Mouse (Mus musculus) spleen, embryonic (tissue): ENCODE results near the gene Ttc9c.

Source experiments
- CTCF ChIA-PET: fragments of 350-600 bp; sonication (Branson Sonifier 250); formaldehyde crosslinking; loops from one replicate; lab custom pipeline; 2022; lab: Charles Lee

Ttc9c gene

GRCm38 (mm10) chr19:8818801-8819595 lies at the start of gene Ttc9c:
Ttc9c (minus strand) TSS chr19:8819333.
- CTCF ChIA-PET: interaction anchor here (1.3 to 2.1 kb wide), 2 partner anchors 12 to 20 kb away, joined by 3 to 11 read pairs; partner anchors contain the start of gene Polr2g

DNA sequence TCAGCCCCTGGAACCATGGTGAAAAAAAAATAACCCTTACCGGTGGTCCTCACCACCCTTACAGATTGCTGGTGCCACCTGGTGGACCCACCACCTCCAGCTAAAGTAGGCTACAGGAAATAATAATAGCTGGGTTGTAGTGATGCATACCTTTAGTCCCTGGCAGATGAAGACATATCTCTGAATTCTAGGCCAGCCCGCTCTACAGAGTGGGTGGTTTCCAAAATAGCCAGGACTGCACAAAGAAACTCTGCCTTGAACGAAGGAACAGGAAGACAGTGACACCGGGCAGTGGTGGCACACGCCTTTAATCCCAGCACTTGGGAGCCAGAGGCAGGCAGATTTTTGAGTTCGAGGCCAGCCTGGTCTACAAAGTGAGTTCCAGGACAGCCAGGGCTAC lies 45.1 kb upstream of the Ttc9c start:
- CTCF ChIA-PET: no interaction called here

GRCm38 (mm10) chr19:8859018-8859417 lies 39.9 kb upstream of the Ttc9c start:
- CTCF ChIA-PET: interaction anchor here (0.6 kb wide), 1 partner anchor 223 kb away, joined by 3 read pairs; no protein-coding TSS in a partner anchor

GRCm38 (mm10) chr19:8857689-8858088 lies 38.6 kb upstream of the Ttc9c start:
- CTCF ChIA-PET: no interaction called here

GRCm38 (mm10) chr19:8853117-8853516 lies 34.0 kb upstream of the Ttc9c start:
- CTCF ChIA-PET: interaction anchor here (0.6 kb wide), 1 partner anchor 237 kb away, joined by 5 read pairs; no protein-coding TSS in a partner anchor

GRCm38 (mm10) chr19:8852236-8852928 lies 33.2 kb upstream of the Ttc9c start:
- CTCF ChIA-PET: no interaction called here

DNA sequence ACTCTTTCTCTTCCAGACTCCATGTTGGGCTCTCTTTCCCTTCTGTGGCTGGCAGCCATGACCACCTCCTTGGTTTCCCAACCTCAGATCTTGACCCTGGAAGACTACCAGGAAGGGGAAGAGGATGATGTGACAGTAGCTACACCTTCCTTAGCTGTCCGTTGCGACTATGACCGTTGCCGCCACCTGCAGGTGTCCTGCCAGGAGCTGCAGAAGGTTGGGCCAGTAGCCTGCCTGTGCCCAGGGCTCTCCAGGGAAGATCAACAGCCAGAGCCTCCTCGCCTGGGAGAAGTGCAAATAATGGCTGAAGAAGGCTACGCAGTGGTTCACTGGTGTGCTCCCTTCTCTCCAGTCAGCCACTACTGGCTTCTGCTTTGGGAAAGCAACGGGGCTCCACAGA lies 32.5 kb upstream of the Ttc9c start:
- CTCF ChIA-PET: no interaction called here

GRCm38 (mm10) chr19:8850402-8850901 lies 31.3 kb upstream of the Ttc9c start, which contains the start of gene Lrrn4cl:
Lrrn4cl (plus strand) TSS chr19:8850768.
- CTCF ChIA-PET: interaction anchor here (0.6 kb wide), 1 partner anchor 1101 kb away, joined by 5 read pairs; no protein-coding TSS in a partner anchor

GRCm38 (mm10) chr19:8848356-8848755 lies 29.2 kb upstream of the Ttc9c start:
- CTCF ChIA-PET: no interaction called here

- CTCF ChIA-PET: interaction anchor here (0.5 to 0.6 kb wide), 3 partner anchors 66 to 118 kb away, joined by 3 to 5 read pairs (median 3); no protein-coding TSS in a partner anchor
Measured at GRCm38 (mm10) chr19:8844371-8845129, 25.4 kb upstream of the Ttc9c start.

GRCm38 (mm10) chr19:8842961-8843360 lies 23.8 kb upstream of the Ttc9c start:
- CTCF ChIA-PET: no interaction called here

GRCm38 (mm10) chr19:8841012-8841411 lies 21.9 kb upstream of the Ttc9c start:
- CTCF ChIA-PET: interaction anchor here (0.5 kb wide), 1 partner anchor 155 kb away, joined by 4 read pairs; no protein-coding TSS in a partner anchor

GRCm38 (mm10) chr19:8839908-8840791 lies 21.0 kb upstream of the Ttc9c start:
- CTCF ChIA-PET: interaction anchor here (0.5 to 0.6 kb wide), 3 partner anchors 47 to 214 kb away, joined by 4 to 9 read pairs (median 4); no protein-coding TSS in a partner anchor

GRCm38 (mm10) chr19:8839103-8839907 lies 20.2 kb upstream of the Ttc9c start, which contains the start of gene Gng3:
Gng3 (minus strand) TSS chr19:8839194.
- CTCF ChIA-PET: interaction anchor here (0.5 to 1.0 kb wide), 6 partner anchors 21 to 215 kb away, joined by 3 to 9 read pairs (median 5); partner anchors contain the start of gene Ubxn1

DNA sequence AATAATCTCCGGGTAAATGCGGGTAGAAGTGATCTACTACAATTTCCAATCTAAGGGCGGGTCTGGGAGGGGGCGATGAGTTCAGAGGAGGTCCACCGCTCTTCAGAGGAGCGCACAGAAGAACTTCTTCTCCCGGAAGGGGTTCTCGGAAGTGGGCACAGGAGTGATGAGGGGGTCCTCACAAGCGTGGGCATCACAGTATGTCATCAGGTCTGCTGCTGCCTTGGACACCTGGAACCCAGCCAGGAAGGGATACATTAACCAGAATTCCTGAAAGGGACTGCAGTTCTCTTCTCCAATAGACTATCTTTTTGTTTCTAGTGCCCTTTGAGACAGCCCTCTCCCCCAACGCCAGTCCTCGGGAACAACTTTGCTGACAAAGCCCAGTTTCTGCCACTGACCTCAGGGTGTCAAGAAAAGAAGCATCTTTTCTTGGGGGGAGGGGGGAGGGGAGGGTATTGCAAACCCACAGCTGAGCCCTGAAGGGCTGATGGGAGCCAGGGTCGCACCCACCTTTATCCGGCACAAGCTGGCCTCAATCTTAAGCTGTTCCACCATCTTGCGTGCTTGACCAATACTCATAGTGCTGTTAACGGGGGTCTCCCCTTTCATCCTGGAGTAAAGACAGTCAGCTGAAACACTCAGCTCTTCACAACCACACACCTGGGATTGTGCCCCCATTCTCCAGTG lies 19.1 kb upstream of the Ttc9c start:
- CTCF ChIA-PET: interaction anchor here (0.7 to 0.8 kb wide), 2 partner anchors 33 to 89 kb away, joined by 3 to 8 read pairs; partner anchors contain the start of gene Ubxn1

DNA sequence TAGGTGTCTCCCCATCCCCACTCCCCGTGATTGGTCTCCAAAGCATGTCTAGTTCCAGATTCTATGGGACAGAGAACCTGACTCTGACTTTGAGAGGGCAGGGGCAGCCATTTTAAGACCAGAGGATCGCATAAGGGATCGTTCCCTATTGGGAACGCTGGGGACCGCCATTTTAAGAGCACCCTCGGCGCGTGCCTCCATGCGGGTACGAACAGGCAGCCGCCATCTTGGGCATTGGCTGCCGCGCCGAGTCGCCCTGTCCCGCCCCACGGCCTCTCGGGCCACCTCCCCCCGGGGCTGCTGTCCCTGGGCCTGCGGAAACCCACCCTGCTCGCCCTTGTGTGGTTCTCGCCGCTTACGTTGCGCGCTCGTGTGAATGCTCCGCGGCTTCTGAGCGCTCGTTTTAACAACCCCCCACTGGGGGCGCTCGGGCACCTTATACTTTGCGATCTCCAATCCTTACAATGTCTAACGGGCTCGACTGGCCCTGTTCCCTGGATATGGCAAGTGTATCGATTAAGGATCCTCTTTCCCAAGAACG lies 18.2 kb upstream of the Ttc9c start, which contains the start of gene Bscl2:
Gene Bscl2, plus strand, starts transcription at position 217 of the 541 bp plus-strand sequence.
- CTCF ChIA-PET: no interaction called here

DNA sequence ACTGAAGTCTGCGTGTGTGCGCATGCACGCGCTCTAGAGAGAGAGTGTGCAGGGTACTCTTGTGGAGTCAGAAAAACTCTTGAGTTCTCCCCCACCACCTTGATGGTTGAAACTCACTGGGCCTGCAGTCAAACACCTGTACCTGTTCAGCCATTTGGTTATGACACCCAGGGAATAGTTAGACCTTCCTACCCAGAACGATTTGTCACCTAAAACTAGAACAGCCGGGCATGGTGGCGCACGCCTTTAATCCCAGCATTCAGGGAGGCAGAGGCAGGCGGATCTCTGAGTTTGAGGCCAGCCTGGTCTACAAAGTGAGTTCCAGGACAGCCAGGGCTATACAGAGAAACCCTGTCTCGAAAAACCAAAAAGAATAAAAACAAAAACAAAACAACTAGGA lies 17.2 kb upstream of the Ttc9c start:
- CTCF ChIA-PET: interaction anchor here (0.6 kb wide), 1 partner anchor 118 kb away, joined by 9 read pairs; no protein-coding TSS in a partner anchor

DNA sequence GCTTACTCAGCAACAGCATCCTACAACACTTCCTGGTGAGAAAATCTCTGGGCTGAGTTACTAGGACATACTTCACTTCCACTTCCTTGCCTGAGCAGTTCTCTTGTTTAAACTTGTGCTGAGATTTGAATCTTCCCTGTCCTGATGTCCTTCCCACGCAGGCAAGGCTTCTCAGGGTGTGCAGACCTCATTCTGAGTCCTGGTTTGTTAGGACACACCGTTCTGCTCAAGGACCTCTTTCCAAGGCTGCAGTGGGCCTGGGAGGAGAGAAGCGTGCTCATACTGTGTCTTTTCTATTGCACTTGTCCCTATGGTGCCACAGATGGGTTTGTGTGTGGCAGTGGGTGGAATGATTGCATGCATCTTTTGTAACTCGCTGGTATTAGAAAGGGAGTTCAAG lies 13.8 kb upstream of the Ttc9c start:
- CTCF ChIA-PET: no interaction called here
